8 mouse cellular contexts compared by ENCODE assay signal in genomic region chr13:6647992-6648668, GRCm38 (mm10). TPM values are rescaled to one million over a fixed set of nuclear protein-coding genes. Genes with fewer than 3 reads are reported as not detected.
DNase-seq lines count a peak whose midpoint lies in the region; ATAC-seq and TF ChIP-seq lines count a peak whose summit lies in the region.

No protein-coding gene starts in this region.

- no peaks in the 10 kb centered on the region for H3K9me3 ChIP-seq in kidney, embryonic 15.5 days (replicated peaks)
- H3K9me3 ChIP-seq in MEL (replicated peaks; ENCODE audit: insufficient read depth, low read length) = no peaks in the 10 kb centered on the region
- no peaks in the 10 kb centered on the region for H3K9me3 ChIP-seq in intestine, embryonic 14.5 days (ENCODE audit: control insufficient read depth, low read length)

- H3K27ac ChIP-seq in kidney, embryonic 15.5 days = no peak overlapping the region
- peak overlapping the region; percentile 84 for H3K27ac ChIP-seq in MEL (ENCODE audit: control insufficient read depth, low read depth, low read length)
- H3K27ac ChIP-seq in intestine, embryonic 14.5 days (ENCODE audit: low read depth) = no peak overlapping the region

- H3K4me1 ChIP-seq in kidney, embryonic 15.5 days = peaks cover 22% of the 10 kb centered on the region
- H3K4me1 ChIP-seq in MEL (ENCODE audit: control insufficient read depth in 1 of 2, insufficient read depth in 2 of 2, low read length in 2 of 2) = peaks cover 8 to 22% of the 10 kb centered on the region in 2 experiments
- no peaks in the 10 kb centered on the region for H3K4me1 ChIP-seq in intestine, embryonic 14.5 days (replicated peaks; ENCODE audit: control insufficient read depth, insufficient read depth, low read length)

- H3K27me3 ChIP-seq in kidney, embryonic 15.5 days = no peaks in the 10 kb centered on the region; the same call in 1 of the 2 replicates
- no peaks in the 10 kb centered on the region for H3K27me3 ChIP-seq in MEL (ENCODE audit: control insufficient read depth in 1 of 2, insufficient read depth in 2 of 2, low read length in 2 of 2)
- 0 out of 2 replicates have a peak, but pooled peaks cover 7% of the 10 kb centered on the region for H3K27me3 ChIP-seq in intestine, embryonic 14.5 days (replicated peaks; ENCODE audit: control insufficient read depth, insufficient read depth, low read length)

- H3K79me2 ChIP-seq in MEL (ENCODE audit: control insufficient read depth, insufficient read depth, low read length, poor library complexity) = peaks cover 33% of the 10 kb centered on the region

- no peaks in the 10 kb centered on the region for H3K36me3 ChIP-seq in kidney, embryonic 15.5 days
- H3K36me3 ChIP-seq in MEL (ENCODE audit: control insufficient read depth in 1 of 2, insufficient read depth in 2 of 2, low read length in 2 of 2) = peaks cover 0 to 35% of the 10 kb centered on the region in 2 experiments; a peak in 2 of 4 replicates
- no peaks in the 10 kb centered on the region for H3K36me3 ChIP-seq in intestine, embryonic 14.5 days (ENCODE audit: control insufficient read depth, insufficient read depth, low read length)

- H3K9ac ChIP-seq in kidney, embryonic 15.5 days = peak overlapping the region; percentile 42
- H3K9ac ChIP-seq in MEL (ENCODE audit: control insufficient read depth, low read depth, low read length, poor library complexity, severe bottlenecking) = peak overlapping the region; percentile 70
- peak overlapping the region; percentile 41 for H3K9ac ChIP-seq in intestine, embryonic 14.5 days (ENCODE audit: low read length)

- DNase-seq in kidney, postnatal 36 days = no peak
- DNase-seq in MEL (ENCODE audit: low read depth, low spot score) = peak; percentile 58
- DNase-seq in cerebellum, postnatal 14 days = peak; percentile 47 to 59
- DNase-seq in intestine, embryonic 14.5 days (ENCODE audit: low spot score) = no peak
- DNase-seq in neural tube, embryonic 10.5 days (ENCODE audit: extremely low spot score, low spot score) = peak; percentile 24
- DNase-seq in ovary, adult 18-20 months (ENCODE audit: low spot score) = no peak

- TF ChIP-seq POLR2A in MEL (IDR thresholded peaks at IDR 0.05; ENCODE audit: control insufficient read depth in 1 of 2, insufficient read depth in 1 of 2, low read depth in 1 of 2, low read length in 2 of 2, poor library complexity in 1 of 2) = no peak; a peak in 1 of 4 replicates

- peak overlapping the region; percentile 100 for H3K4me2 ChIP-seq in kidney, embryonic 15.5 days
- H3K4me2 ChIP-seq in intestine, embryonic 14.5 days (ENCODE audit: low read length) = peak overlapping the region; percentile 99

- TF ChIP-seq CTCF in MEL (IDR thresholded peaks at IDR 0.05 in 2 of 3, conservative IDR thresholded peaks at IDR 0.05 in 1 of 3; ENCODE audit: control insufficient read depth in 1 of 3, insufficient read depth in 1 of 3, low read depth in 2 of 3, low read length in 3 of 3, poor library complexity in 1 of 3, severe bottlenecking in 1 of 3) = no peak

- under 1% methylated on average over 28 of the region's 28 CpGs for WGBS in kidney, embryonic 15.5 days
- WGBS in intestine, embryonic 14.5 days = under 1% methylated on average over 28 of the region's 28 CpGs

- ATAC-seq in kidney, embryonic 15.5 days (replicated peaks; ENCODE audit: low FRiP score) = peak; percentile 33
- peak; percentile 6 for ATAC-seq in intestine, embryonic 14.5 days (replicated peaks; ENCODE audit: low FRiP score, low TSS enrichment, low read depth)
- ATAC-seq in granulocyte monocyte progenitor cell, adult 5-6 weeks (replicated peaks; ENCODE audit: poor library complexity, severe bottlenecking) = no peak

- TF ChIP-seq EP300 in MEL (IDR thresholded peaks at IDR 0.05; ENCODE audit: low read depth in 1 of 2, low read length in 2 of 2) = no peak

- TF ChIP-seq RAD21 in MEL (IDR thresholded peaks at IDR 0.05; ENCODE audit: low read depth, low read length) = no peak

- H3K4me3 ChIP-seq in kidney, embryonic 15.5 days (replicated peaks) = peak overlapping the region; percentile 63
- H3K4me3 ChIP-seq in MEL (ENCODE audit: control insufficient read depth in 1 of 2, insufficient read depth in 1 of 2, low read depth in 2 of 2, low read length in 2 of 2) = peak overlapping the region; percentile 88 to 97
- peak overlapping the region; percentile 55 for H3K4me3 ChIP-seq in intestine, embryonic 14.5 days (ENCODE audit: low read depth, low read length)

TF ChIP-seq in MEL, 35 proteins besides CTCF, POLR2A, EP300 and RAD21:
- peak; percentile 7; the same call in 1 of the 2 replicates for TF ChIP-seq HCFC1 (IDR thresholded peaks at IDR 0.05; ENCODE audit: low read depth, low read length)
- no peak for TF ChIP-seq TAL1 (IDR thresholded peaks at IDR 0.05; ENCODE audit: low read length)
- TF ChIP-seq ZKSCAN1 (IDR thresholded peaks at IDR 0.05; ENCODE audit: low read depth, low read length) = no peak
- 0 out of 2 replicates have a peak, but pooled peaks have one; percentile 39 for TF ChIP-seq USF1 (IDR thresholded peaks at IDR 0.05; ENCODE audit: low read depth, low read length)
- TF ChIP-seq CHD1 (IDR thresholded peaks at IDR 0.05; ENCODE audit: low read depth, low read length) = peak; percentile 67
- 0 out of 2 replicates have a peak, but pooled peaks have one; percentile 32 for TF ChIP-seq GATA1 (IDR thresholded peaks at IDR 0.05; ENCODE audit: low read depth, low read length)
- no peak for TF ChIP-seq ZMIZ1 (IDR thresholded peaks at IDR 0.05; ENCODE audit: low read depth, low read length)
- no peak for TF ChIP-seq NRF1 (IDR thresholded peaks at IDR 0.05; ENCODE audit: insufficient read depth, low read depth, low read length, poor library complexity, severe bottlenecking)
- TF ChIP-seq MAZ (IDR thresholded peaks at IDR 0.05; ENCODE audit: low read depth, low read length) = 0 out of 2 replicates have a peak, but pooled peaks have one; percentile 21
- TF ChIP-seq MYB (IDR thresholded peaks at IDR 0.05; ENCODE audit: low read depth, low read length) = no peak
- TF ChIP-seq GABPA (IDR thresholded peaks at IDR 0.05; ENCODE audit: low read depth, low read length) = no peak
- no peak for TF ChIP-seq MEF2A (IDR thresholded peaks at IDR 0.05; ENCODE audit: extremely low read depth, insufficient replicate concordance, low read depth, low read length, poor library complexity, severe bottlenecking)
- TF ChIP-seq MXI1 (IDR thresholded peaks at IDR 0.05; ENCODE audit: low read depth, low read length) = no peak; the same call in 1 of the 2 replicates

RNA-seq across cellular contexts. Expression of gene Pfkp, which starts 0.4 kb away (rescaled TPM):
- 25.6 and 28.3 TPM in 2 replicates for polyA plus RNA-seq in kidney, embryonic 15.5 days (2015; fragmentation: Nextera tagmentation; extraction: Ambion mirVana)
- total RNA-seq in MEL (2012; rRNA removed) = 53.3 and 103 TPM in 2 replicates
- polyA plus RNA-seq in MEL (2012; ENCODE audit: insufficient read depth in 1 of 2, insufficient read length in 2 of 2, low read depth in 1 of 2, low replicate concordance in 2 of 2, missing spikeins in 1 of 2) = 100 to 1,000 TPM in 1 of 2 experiments, not detected in 1; 175 TPM
- 51.2 and 59.9 TPM in 2 replicates for polyA plus RNA-seq in intestine, embryonic 14.5 days (2014; fragmentation: Nextera tagmentation; extraction: Ambion mirVana)
- 39.4 and 54.3 TPM in 2 replicates for total RNA-seq in granulocyte monocyte progenitor cell, adult 5-6 weeks (2014; fragmentation: Nextera tagmentation)
- 101 and 108 TPM in 2 replicates for total RNA-seq in granulocyte monocyte progenitor cell, adult 5-6 weeks (2017)

Comparison
In these comparisons a context has a peak if more than half of its experiments do, and no peak if none do; other contexts are left out.
1. DNase-seq: peak in MEL (single experiment), cerebellum, postnatal 14 days (2 of 2) and neural tube, embryonic 10.5 days (single experiment); none in kidney, postnatal 36 days (0 of 2), intestine, embryonic 14.5 days (single experiment) and ovary, adult 18-20 months (single experiment).
2. Peak in every context shown above with its lines, with median percentiles within 50 percentile points of each other: H3K4me3 ChIP-seq and H3K9ac ChIP-seq.